Mouse (Mus musculus): ENCODE results near the gene Hist1h2af.

- TF ChIP-seq CHD2 (IDR thresholded peaks at IDR 0.05; ENCODE audit: low read depth, low read length): no peak
- no peak for TF ChIP-seq MAFK (IDR thresholded peaks at IDR 0.05; ENCODE audit: insufficient read depth, low read depth, low read length)
- no peak for TF ChIP-seq ZNF384 (IDR thresholded peaks at IDR 0.05; ENCODE audit: low read depth, low read length)
- no peak for TF ChIP-seq ZC3H11A (IDR thresholded peaks at IDR 0.05; ENCODE audit: borderline replicate concordance, low read depth, low read length)
Observed at GRCm38 (mm10) chr13:23530901-23531875, 2.5 kb upstream of the Hist1h2af start, which contains the start of gene Hist1h4h.
